In genomic region chr15:99596056-99596687, GRCm38 (mm10) we compare ENCODE assay signal across 8 mouse cellular contexts. TPM values are rescaled to one million over a fixed set of nuclear protein-coding genes. Genes with fewer than 3 reads are reported as not detected.
A peak's percentile ranks its signal among the peaks of the same experiment; 100 is the strongest.
DNase-seq lines count a peak whose midpoint lies in the region; ATAC-seq and TF ChIP-seq lines count a peak whose summit lies in the region.

No protein-coding gene starts in this region.

- H3K9me3 ChIP-seq in E14TG2a.4 (ENCODE audit: low read length) = no peaks in the 10 kb centered on the region
- H3K9me3 ChIP-seq in forebrain, embryonic 12.5 days = no peaks in the 10 kb centered on the region
- H3K9me3 ChIP-seq in liver, embryonic 15.5 days (replicated peaks) = no peaks in the 10 kb centered on the region
- no peaks in the 10 kb centered on the region for H3K9me3 ChIP-seq in neural tube, embryonic 13.5 days

- ATAC-seq in forebrain, embryonic 12.5 days (ENCODE audit: low FRiP score) = peak; percentile 89
- peak; percentile 64 for ATAC-seq in liver, embryonic 15.5 days (ENCODE audit: insufficient read depth)
- peak; percentile 90 for ATAC-seq in neural tube, embryonic 13.5 days (ENCODE audit: low read depth)

- H3K4me3 ChIP-seq in E14TG2a.4 (replicated peaks; ENCODE audit: low read length) = peak overlapping the region; percentile 17; the same call in 1 of the 2 replicates
- H3K4me3 ChIP-seq in forebrain, embryonic 12.5 days (replicated peaks) = no peak overlapping the region
- H3K4me3 ChIP-seq in liver, embryonic 15.5 days (replicated peaks) = no peak overlapping the region
- H3K4me3 ChIP-seq in neural tube, embryonic 13.5 days = no peak overlapping the region
- H3K4me3 ChIP-seq in testis, adult 2 months (ENCODE audit: control insufficient read depth, low read depth, low read length) = no peak overlapping the region

- no peak for TF ChIP-seq POLR2A in testis, adult 2 months (IDR thresholded peaks at IDR 0.05; ENCODE audit: control insufficient read depth, low read depth, low read length)

- WGBS in forebrain, embryonic 12.5 days = 0% methylated on average over 7 of the region's 7 CpGs
- under 1% methylated on average over 7 of the region's 7 CpGs for WGBS in liver, embryonic 15.5 days (ENCODE audit: insufficient replicate concordance)
- WGBS in neural tube, embryonic 13.5 days = 0% methylated on average over 7 of the region's 7 CpGs

- intact Hi-C loops in heart, postnatal 10 days (cut with DNase I) = loop anchor here (1.0 to 2.0 kb wide), 5 partner anchors 73 to 313 kb away; no protein-coding TSS in a partner anchor

- H3K4me2 ChIP-seq in forebrain, embryonic 12.5 days = no peak overlapping the region
- H3K4me2 ChIP-seq in liver, embryonic 15.5 days = no peak overlapping the region
- peak overlapping the region; percentile 20; the same call in 1 of the 2 replicates for H3K4me2 ChIP-seq in neural tube, embryonic 13.5 days

- no peaks in the 10 kb centered on the region for H3K36me3 ChIP-seq in E14TG2a.4 (ENCODE audit: insufficient read depth, low read length)
- no peaks in the 10 kb centered on the region for H3K36me3 ChIP-seq in forebrain, embryonic 12.5 days (replicated peaks)
- no peaks in the 10 kb centered on the region for H3K36me3 ChIP-seq in liver, embryonic 15.5 days (replicated peaks)
- no peaks in the 10 kb centered on the region for H3K36me3 ChIP-seq in neural tube, embryonic 13.5 days
- H3K36me3 ChIP-seq in testis, adult 2 months (ENCODE audit: control insufficient read depth, insufficient read depth, low read length) = no peaks in the 10 kb centered on the region

- peaks cover 80% of the 10 kb centered on the region for H3K27me3 ChIP-seq in E14TG2a.4 (ENCODE audit: insufficient read depth, low read length)
- H3K27me3 ChIP-seq in forebrain, embryonic 12.5 days = peaks cover 77% of the 10 kb centered on the region
- peaks cover 94% of the 10 kb centered on the region for H3K27me3 ChIP-seq in liver, embryonic 15.5 days
- H3K27me3 ChIP-seq in neural tube, embryonic 13.5 days = peaks cover 47% of the 10 kb centered on the region
- H3K27me3 ChIP-seq in testis, adult 2 months (ENCODE audit: control insufficient read depth, insufficient read depth, low read length) = no peaks in the 10 kb centered on the region

- TF ChIP-seq CTCF in E14TG2a.4 (conservative IDR thresholded peaks at IDR 0.05; ENCODE audit: low read length) = peak; percentile 94
- TF ChIP-seq CTCF in testis, adult 2 months (IDR thresholded peaks at IDR 0.05; ENCODE audit: control insufficient read depth, insufficient read depth, insufficient replicate concordance, low read depth, low read length) = peak; percentile 96

- peak; percentile 69 for DNase-seq in c-Kit-positive CD71-positive TER-119-negative erythroid progenitor cells, embryonic 14.5 days (ENCODE audit: low read depth)
- DNase-seq in heart, postnatal 10 days = peak; percentile 87 to 92
- DNase-seq in kidney, postnatal 4 days = peak; percentile 91 to 93

- peaks cover 44% of the 10 kb centered on the region for H3K4me1 ChIP-seq in E14TG2a.4 (replicated peaks; ENCODE audit: low read depth, low read length)
- peaks cover 30% of the 10 kb centered on the region for H3K4me1 ChIP-seq in forebrain, embryonic 12.5 days
- 0 out of 2 replicates have a peak, but pooled peaks cover 2% of the 10 kb centered on the region for H3K4me1 ChIP-seq in liver, embryonic 15.5 days (replicated peaks)
- H3K4me1 ChIP-seq in neural tube, embryonic 13.5 days (replicated peaks) = peaks cover 44% of the 10 kb centered on the region
- peaks cover 1% of the 10 kb centered on the region; the same call in 1 of the 2 replicates for H3K4me1 ChIP-seq in testis, adult 2 months (ENCODE audit: control insufficient read depth, insufficient read depth, low read length)

- H3K27ac ChIP-seq in forebrain, embryonic 12.5 days = no peak overlapping the region
- H3K27ac ChIP-seq in liver, embryonic 15.5 days (replicated peaks) = no peak overlapping the region
- peak overlapping the region; percentile 64 for H3K27ac ChIP-seq in neural tube, embryonic 13.5 days (replicated peaks)
- H3K27ac ChIP-seq in testis, adult 2 months (ENCODE audit: control insufficient read depth, insufficient read depth, low read depth, low read length) = no peak overlapping the region

- H3K9ac ChIP-seq in forebrain, embryonic 12.5 days = no peak overlapping the region
- H3K9ac ChIP-seq in liver, embryonic 15.5 days = no peak overlapping the region
- 0 out of 2 replicates have a peak overlapping the region, but pooled peaks have one; percentile 9 for H3K9ac ChIP-seq in neural tube, embryonic 13.5 days

RNA-seq across cellular contexts. Expression of gene Aqp6, which starts 5.0 kb away (rescaled TPM):
- polyA plus RNA-seq in forebrain, embryonic 12.5 days (2016; fragmentation: Nextera tagmentation; extraction: Ambion mirVana) = not detected in 2 replicates
- not detected for total RNA-seq in heart, postnatal 10 days (2021)
- not detected in 2 replicates for polyA plus RNA-seq in liver, embryonic 15.5 days (2015; fragmentation: Nextera tagmentation; extraction: Ambion mirVana)
- 3.5 and 3.6 TPM in 2 replicates for polyA plus RNA-seq in neural tube, embryonic 13.5 days (2015; fragmentation: Nextera tagmentation; extraction: Ambion mirVana)
- not detected in 2 replicates for polyA plus RNA-seq in testis, adult 2 months (2012; rRNA removed)

RNA-seq across cellular contexts. Expression of gene Aqp5, which starts 5.6 kb away (rescaled TPM):
- 0.22 and 0.69 TPM in 2 replicates for polyA plus RNA-seq in forebrain, embryonic 12.5 days (2016; fragmentation: Nextera tagmentation; extraction: Ambion mirVana)
- total RNA-seq in heart, postnatal 10 days (2021) = under 1 TPM; 0.38 to 0.74 TPM
- polyA plus RNA-seq in liver, embryonic 15.5 days (2015; fragmentation: Nextera tagmentation; extraction: Ambion mirVana) = 0.06 TPM in 1 of 2 replicates, not detected in the other
- polyA plus RNA-seq in neural tube, embryonic 13.5 days (2015; fragmentation: Nextera tagmentation; extraction: Ambion mirVana) = 1.9 and 2.3 TPM in 2 replicates
- polyA plus RNA-seq in testis, adult 2 months (2012; rRNA removed) = 1.1 and 1.6 TPM in 2 replicates

RNA-seq across cellular contexts. Expression of gene Aqp2, which starts 17.3 kb away (rescaled TPM):
- polyA plus RNA-seq in forebrain, embryonic 12.5 days (2016; fragmentation: Nextera tagmentation; extraction: Ambion mirVana) = not detected in 2 replicates
- not detected for total RNA-seq in heart, postnatal 10 days (2021)
- polyA plus RNA-seq in liver, embryonic 15.5 days (2015; fragmentation: Nextera tagmentation; extraction: Ambion mirVana) = not detected in 2 replicates
- polyA plus RNA-seq in neural tube, embryonic 13.5 days (2015; fragmentation: Nextera tagmentation; extraction: Ambion mirVana) = not detected in 2 replicates
- polyA plus RNA-seq in testis, adult 2 months (2012; rRNA removed) = 13.8 and 16.9 TPM in 2 replicates

RNA-seq across cellular contexts. Expression of gene Racgap1, which starts 55.3 kb away (rescaled TPM):
- 230 and 251 TPM in 2 replicates for polyA plus RNA-seq in forebrain, embryonic 12.5 days (2016; fragmentation: Nextera tagmentation; extraction: Ambion mirVana)
- total RNA-seq in heart, postnatal 10 days (2021) = 10 to 100 TPM; 28.7 to 29.6 TPM
- polyA plus RNA-seq in liver, embryonic 15.5 days (2015; fragmentation: Nextera tagmentation; extraction: Ambion mirVana) = 66.2 and 66.3 TPM in 2 replicates
- polyA plus RNA-seq in neural tube, embryonic 13.5 days (2015; fragmentation: Nextera tagmentation; extraction: Ambion mirVana) = 130 and 133 TPM in 2 replicates
- 41.2 and 45.7 TPM in 2 replicates for polyA plus RNA-seq in testis, adult 2 months (2012; rRNA removed)

Comparison
In these comparisons a context has a peak if more than half of its experiments do, and no peak if none do; other contexts are left out.
1. RNA of gene Aqp2, which starts 17.3 kb away (polyA plus RNA-seq): 13.8 to 16.9 TPM in testis, adult 2 months; not detected in forebrain, embryonic 12.5 days, not detected in liver, embryonic 15.5 days and not detected in neural tube, embryonic 13.5 days; every median in the first group is over 10 times any median in the second.
2. Peak in every context shown above with its lines, with median percentiles within 50 percentile points of each other: DNase-seq and ATAC-seq.